Mouse (Mus musculus) kidney, adult 2 months (tissue): Measurements from ENCODE around the gene Zbtb22. TPM values are rescaled to one million over a fixed set of nuclear protein-coding genes. Genes with fewer than 3 reads are reported as not detected.
"Not testable (repeated sequence)": the region's sequence is repeated elsewhere in the genome, so short reads cannot be mapped to it uniquely, and the experiment has no call there.

Source experiments
- DNase-seq: peaks from one replicate; pipeline ENCODE4 v3.0.0; 2021
- H3K27ac ChIP-seq: fragments of 200-500 bp; 2 replicates; pipeline ENCODE4 v1.5.1; 2012; ENCODE audit warnings: low read depth, low read length, control low read depth, inconsistent platforms; ENCODE audit not compliant: insufficient read depth
- H3K27me3 ChIP-seq: fragments of 200-500 bp; replicated peaks from 2 replicates; pipeline ENCODE4 v1.6.1; 2012; ENCODE audit warnings: mild to moderate bottlenecking, moderate library complexity, low read length, inconsistent platforms; ENCODE audit not compliant: control insufficient read depth, insufficient read depth
- H3K36me3 ChIP-seq: fragments of 200-500 bp; 2 replicates; pipeline ENCODE4 v1.6.1; 2012; ENCODE audit warnings: mild to moderate bottlenecking, moderate library complexity, low read length, inconsistent platforms; ENCODE audit not compliant: control insufficient read depth, insufficient read depth
- H3K4me1 ChIP-seq: fragments of 200-500 bp; 2 replicates; pipeline ENCODE4 v1.6.1; 2011; ENCODE audit warnings: low read length; ENCODE audit not compliant: control insufficient read depth, insufficient read depth
- H3K4me3 ChIP-seq: fragments of 200-500 bp; 2 replicates; pipeline ENCODE4 v1.5.1; 2011; ENCODE audit warnings: mild to moderate bottlenecking, low read depth, low read length, control low read depth; ENCODE audit not compliant: insufficient read depth
- CTCF ChIP-seq: fragments of 200-500 bp; conservative IDR thresholded peaks from 2 replicates; pipeline ENCODE4 v1.5.1; 2011; ENCODE audit warnings: low read depth, mild to moderate bottlenecking, control low read depth, low read length, moderate library complexity, mixed read lengths; ENCODE audit not compliant: insufficient read depth, insufficient read length
- POLR2A ChIP-seq: fragments of 200-500 bp; IDR thresholded peaks from one replicate; pipeline ENCODE4 v1.6.1; 2011; ENCODE audit warnings: low read depth, low read length, control low read depth
- WGBS: fragments of 180-500 bp; shearing (Covaris S2); methylation state at CpG from one replicate; pipeline ENCODE4 v1.1.7; 2018; 5-methylcytosine and 5-hydroxymethylcytosine counted together
- polyA plus RNA-seq: library from polyadenylated mRNA; depleted of rRNA; stranded (reverse); fragments of >200 nt; gene quantifications from 2 replicates; pipeline ENCODE4 v1.2.3, GENCODE M21; 2012; rRNA removed

The Zbtb22 gene
- 31.6 and 54.0 TPM in 2 replicates for polyA plus RNA-seq

- DNase-seq, result peak; percentile 99
- TF ChIP-seq POLR2A, result no peak
- TF ChIP-seq CTCF, result no peak
- H3K27me3 ChIP-seq, result no peaks in the 10 kb centered on the region
- no peaks in the 10 kb centered on the region; the same call in 1 of the 2 replicates for H3K36me3 ChIP-seq
- under 1% methylated on average over 34 of the region's 34 CpGs for WGBS
- peak within 1 kb of the TSS; percentile 54 for H3K4me3 ChIP-seq
- H3K4me1 ChIP-seq, result peaks cover 9% of the 10 kb centered on the region; the same call in 1 of the 2 replicates
- H3K27ac ChIP-seq, result no peak within 1 kb of the TSS
Measured at GRCm38 (mm10) chr17:33915671-33916250, at the start of gene Zbtb22, which contains the start of gene Tapbp. Gene Zbtb22 (plus strand): TSS chr17:33915904. Gene Tapbp (plus strand): TSS chr17:33915899.

- not testable (repeated sequence) for DNase-seq, H3K4me3 ChIP-seq
Measured at GRCm38 (mm10) chr17:33873537-33873936, 42.2 kb upstream of the Zbtb22 start, which contains the start of gene Gm7029. Gene Gm7029 (plus strand): TSS chr17:33873837.

GRCm38 (mm10) chr17:33874411-33874810 lies 41.3 kb upstream of the Zbtb22 start:
- 86% methylated on average over 11 of the region's 11 CpGs for WGBS
- H3K27me3 ChIP-seq, result no peaks in the 10 kb centered on the region
- TF ChIP-seq CTCF (no peak), POLR2A (no peak)

More at GRCm38 (mm10) chr17:33873537-33873936, 42.2 kb upstream of the Zbtb22 start, which contains the start of gene Gm7029:
- WGBS, result no CpG with 5 or more reads among the region's 12 CpGs
- not testable (repeated sequence) for H3K27me3 ChIP-seq, H3K27ac ChIP-seq, H3K36me3 ChIP-seq, H3K4me1 ChIP-seq

GRCm38 (mm10) chr17:33875797-33876196 lies 39.9 kb upstream of the Zbtb22 start:
- 81% methylated on average over 5 of the region's 5 CpGs for WGBS
- not testable (repeated sequence) for H3K4me3 ChIP-seq, H3K27me3 ChIP-seq, DNase-seq, H3K27ac ChIP-seq, H3K36me3 ChIP-seq, H3K4me1 ChIP-seq
- peak; percentile 35 for TF ChIP-seq CTCF

More at GRCm38 (mm10) chr17:33874411-33874810, 41.3 kb upstream of the Zbtb22 start:
- Histone ChIP-seq H3K4me1 (no peaks in the 10 kb centered on the region), H3K4me3 (no peak overlapping the region), H3K36me3 (no peaks in the 10 kb centered on the region), H3K27ac (no peak overlapping the region)
- no peak for DNase-seq

- H3K4me1 ChIP-seq, H3K27ac ChIP-seq, H3K27me3 ChIP-seq, H3K36me3 ChIP-seq, H3K4me3 ChIP-seq, DNase-seq: not testable (repeated sequence)
- 93% methylated on average over 9 of the region's 11 CpGs for WGBS
Measured at GRCm38 (mm10) chr17:33884320-33884719, 31.4 kb upstream of the Zbtb22 start.

GRCm38 (mm10) chr17:33887802-33888201 lies 27.9 kb upstream of the Zbtb22 start:
- not testable (repeated sequence) for H3K36me3 ChIP-seq, H3K4me1 ChIP-seq, H3K27me3 ChIP-seq, H3K4me3 ChIP-seq, H3K27ac ChIP-seq
- DNase-seq, result peak; percentile 56
- WGBS, result 39% methylated on average over 2 of the region's 2 CpGs

- not testable (repeated sequence) for H3K36me3 ChIP-seq, H3K27me3 ChIP-seq, DNase-seq, H3K4me3 ChIP-seq, H3K27ac ChIP-seq, H3K4me1 ChIP-seq
Measured at GRCm38 (mm10) chr17:33888230-33888629, 27.5 kb upstream of the Zbtb22 start.

- not testable (repeated sequence) for DNase-seq, H3K4me1 ChIP-seq, H3K27me3 ChIP-seq, H3K36me3 ChIP-seq, H3K27ac ChIP-seq
- peak overlapping the region; percentile 66 for H3K4me3 ChIP-seq
- 2% methylated on average over 44 of the region's 44 CpGs for WGBS
Measured at GRCm38 (mm10) chr17:33889941-33890532, 25.7 kb upstream of the Zbtb22 start.
